Comparison of ENCODE assay signal across 9 mouse cellular contexts in the genomic region with DNA sequence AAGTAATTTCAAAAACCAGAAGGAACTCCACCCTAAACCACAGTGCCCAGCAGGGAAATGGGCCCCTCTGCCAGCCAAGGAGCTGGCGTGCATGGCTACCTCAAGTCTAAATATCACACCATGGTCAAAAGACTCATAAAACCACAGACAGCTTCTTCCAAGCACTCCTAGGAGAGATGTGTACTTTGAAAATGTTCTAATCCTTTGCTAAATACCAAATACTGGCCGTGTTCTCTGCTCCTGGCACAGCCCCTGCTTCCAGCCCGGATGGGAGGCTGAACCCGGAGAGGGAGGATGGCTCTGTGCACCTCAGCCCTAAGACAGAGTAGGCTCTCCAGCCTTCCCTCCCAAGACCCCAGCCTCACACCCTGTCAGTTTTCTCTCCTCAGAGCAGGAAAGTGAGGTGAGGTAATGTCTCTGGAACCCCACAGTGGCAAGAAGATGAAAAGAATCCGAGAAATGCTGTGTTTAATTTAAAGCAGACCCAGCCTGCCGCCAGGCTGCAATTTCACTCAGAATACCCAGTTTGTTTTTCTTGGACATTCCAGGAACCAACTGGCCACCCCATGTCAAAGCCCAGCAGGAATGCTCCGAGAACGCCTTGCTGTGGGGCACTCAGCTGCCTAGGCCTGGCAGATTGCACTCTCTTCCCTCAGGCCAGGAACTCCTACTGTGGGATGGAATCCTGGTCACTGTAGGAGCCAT.
DNase-seq lines count a peak whose midpoint lies in the region; ATAC-seq lines count a peak whose summit lies in the region.
"Had no signal": no experiment of that assay in that cellular context is flagged by ENCODE, and none has a peak within 500 bp of the region (broad histone marks: within the 10 kb centered on the region; RNA-seq: fewer than 3 reads in every experiment).

No protein-coding gene starts in this region.

- no peaks in the 10 kb centered on the region for H3K27me3 ChIP-seq in heart, embryonic 12.5 days (replicated peaks)
- no peaks in the 10 kb centered on the region for H3K27me3 ChIP-seq in heart, embryonic 16.5 days (ENCODE audit: control insufficient read depth, insufficient read depth, low read length)
- no peaks in the 10 kb centered on the region for H3K27me3 ChIP-seq in lung, embryonic 15.5 days
- H3K27me3 ChIP-seq: liver, embryonic 13.5 days had no signal

- peak overlapping the region; percentile 7; the same call in 1 of the 2 replicates for H3K4me2 ChIP-seq in heart, embryonic 12.5 days
- no peak overlapping the region for H3K4me2 ChIP-seq in heart, embryonic 16.5 days (ENCODE audit: low read depth, low read length)
- no peak overlapping the region for H3K4me2 ChIP-seq in lung, embryonic 15.5 days
- H3K4me2 ChIP-seq: liver, embryonic 13.5 days had no signal

- no peak for DNase-seq in heart, postnatal 4 days
- peak; percentile 88 to 92 for DNase-seq in cerebellum, postnatal 10 days
- peak; percentile 64 for DNase-seq in yolk sac, embryonic 10.5 days (ENCODE audit: low spot score)
- no peak for DNase-seq in thymus, postnatal 4 days
- DNase-seq in frontal cortex, postnatal 25 days (ENCODE audit: low spot score in 2 of 2) = no peak
- DNase-seq: liver, embryonic 13.5 days had no signal

- 0 out of 2 replicates have a peak overlapping the region, but pooled peaks have one; percentile 16 for H3K9ac ChIP-seq in heart, embryonic 12.5 days
- H3K9ac ChIP-seq in heart, embryonic 16.5 days (ENCODE audit: low read length) = no peak overlapping the region
- no peak overlapping the region for H3K9ac ChIP-seq in lung, embryonic 15.5 days
- H3K9ac ChIP-seq: liver, embryonic 13.5 days had no signal

- peak overlapping the region; percentile 78 for H3K27ac ChIP-seq in heart, embryonic 12.5 days (ENCODE audit: poor library complexity, severe bottlenecking)
- H3K27ac ChIP-seq in heart, embryonic 16.5 days (ENCODE audit: low read length) = peak overlapping the region; percentile 69
- H3K27ac ChIP-seq in lung, embryonic 15.5 days = peak overlapping the region; percentile 65
- H3K27ac ChIP-seq: liver, embryonic 13.5 days had no signal

- WGBS in heart, embryonic 12.5 days = 30% methylated on average over 8 of the region's 8 CpGs
- WGBS in heart, embryonic 16.5 days = 38% methylated on average over 8 of the region's 8 CpGs
- 16% methylated on average over 8 of the region's 8 CpGs for WGBS in lung, embryonic 15.5 days

- H3K4me3 ChIP-seq in heart, embryonic 12.5 days = no peak overlapping the region
- H3K4me3 ChIP-seq in heart, embryonic 16.5 days (ENCODE audit: low read length) = no peak overlapping the region
- H3K4me3 ChIP-seq in lung, embryonic 15.5 days = no peak overlapping the region
- H3K4me3 ChIP-seq: liver, embryonic 13.5 days had no signal

- peak; percentile 42; the same call in 1 of the 2 replicates for ATAC-seq in heart, embryonic 12.5 days (ENCODE audit: insufficient number of reproducible peaks, low FRiP score)
- 0 out of 2 replicates have a peak, but pooled peaks have one; percentile 15 for ATAC-seq in heart, embryonic 16.5 days (replicated peaks; ENCODE audit: extremely low read depth, insufficient read depth, low FRiP score)
- peak; percentile 55; the same call in 1 of the 2 replicates for ATAC-seq in lung, embryonic 15.5 days (ENCODE audit: borderline replicate concordance, extremely low read depth, low FRiP score, low TSS enrichment)

- no peaks in the 10 kb centered on the region for H3K36me3 ChIP-seq in heart, embryonic 12.5 days
- no peaks in the 10 kb centered on the region for H3K36me3 ChIP-seq in heart, embryonic 16.5 days (ENCODE audit: control insufficient read depth, insufficient read depth)
- no peaks in the 10 kb centered on the region for H3K36me3 ChIP-seq in lung, embryonic 15.5 days
- H3K36me3 ChIP-seq: liver, embryonic 13.5 days had no signal

- H3K9me3 ChIP-seq in heart, embryonic 12.5 days (replicated peaks) = no peaks in the 10 kb centered on the region
- no peaks in the 10 kb centered on the region for H3K9me3 ChIP-seq in heart, embryonic 16.5 days (replicated peaks; ENCODE audit: control insufficient read depth, low read length)
- H3K9me3 ChIP-seq in lung, embryonic 15.5 days = no peaks in the 10 kb centered on the region
- H3K9me3 ChIP-seq: liver, embryonic 13.5 days had no signal

- peaks cover 51% of the 10 kb centered on the region for H3K4me1 ChIP-seq in heart, embryonic 12.5 days (replicated peaks)
- peaks cover 24% of the 10 kb centered on the region for H3K4me1 ChIP-seq in heart, embryonic 16.5 days (ENCODE audit: control insufficient read depth, insufficient read depth, low read length)
- H3K4me1 ChIP-seq in lung, embryonic 15.5 days = peaks cover 24% of the 10 kb centered on the region

Comparison
In these comparisons a context has a peak if more than half of its experiments do, and no peak if none do; other contexts are left out.
1. DNase-seq: peak in cerebellum, postnatal 10 days (2 of 2) and yolk sac, embryonic 10.5 days (single experiment); none in heart, postnatal 4 days (single experiment), thymus, postnatal 4 days (single experiment) and frontal cortex, postnatal 25 days (0 of 2).
2. Peak in every context shown above with its lines, with median percentiles within 50 percentile points of each other: ATAC-seq and H3K27ac ChIP-seq.